Mouse (Mus musculus) intestine, embryonic 15.5 days (tissue): Measurements from ENCODE around the gene Zim1. TPM values are rescaled to one million over a fixed set of nuclear protein-coding genes. Genes with fewer than 3 reads are reported as not detected.

Experiments
- ATAC-seq: fragments of 200-750 bp; cut with Nextera tagmentation; 2 replicates; pipeline ENCODE4 v1.8.0; 2017; ENCODE audit warnings: moderate TSS enrichment, moderate library complexity
- H3K27ac ChIP-seq: fragments of 300-500 bp; sonication (generic); 2 replicates; pipeline ENCODE4 v1.5.1; 2015; ENCODE audit warnings: mild to moderate bottlenecking, inconsistent platforms
- H3K27me3 ChIP-seq: fragments of 300-500 bp; sonication (generic); replicated peaks from 2 replicates; pipeline ENCODE4 v1.6.1; 2015; ENCODE audit warnings: inconsistent platforms
- H3K36me3 ChIP-seq: fragments of 300-500 bp; sonication (generic); 2 replicates; pipeline ENCODE4 v1.6.1; 2015; ENCODE audit warnings: inconsistent platforms
- H3K4me1 ChIP-seq: fragments of 300-500 bp; sonication (generic); replicated peaks from 2 replicates; pipeline ENCODE4 v1.6.1; 2015; ENCODE audit warnings: inconsistent platforms
- H3K4me2 ChIP-seq: fragments of 300-500 bp; sonication (generic); replicated peaks from 2 replicates; pipeline ENCODE4 v1.6.1; 2015; ENCODE audit warnings: mild to moderate bottlenecking, inconsistent platforms
- H3K4me3 ChIP-seq: fragments of 300-500 bp; sonication (generic); replicated peaks from 2 replicates; pipeline ENCODE4 v1.5.1; 2015; ENCODE audit warnings: inconsistent platforms
- H3K9ac ChIP-seq: fragments of 300-500 bp; sonication (generic); 2 replicates; pipeline ENCODE4 v1.6.1; 2015; ENCODE audit warnings: inconsistent platforms
- H3K9me3 ChIP-seq: fragments of 300-500 bp; sonication (generic); 2 replicates; pipeline ENCODE4 v1.6.1; 2016; ENCODE audit warnings: inconsistent platforms
- WGBS: fragments of 180-500 bp; shearing (Covaris S2); methylation state at CpG from one replicate; pipeline ENCODE4 v1.1.7; 2015; 5-methylcytosine and 5-hydroxymethylcytosine counted together
- polyA plus RNA-seq: library from polyadenylated mRNA; unstranded; fragments of >200 nt; fragmentation: Nextera tagmentation; extraction: Ambion mirVana; gene quantifications from 2 replicates; pipeline ENCODE4 v1.2.1, GENCODE M21; 2015

Zim1 gene
- polyA plus RNA-seq, 1 experiment from 2014 or later: 4.6 TPM

DNA sequence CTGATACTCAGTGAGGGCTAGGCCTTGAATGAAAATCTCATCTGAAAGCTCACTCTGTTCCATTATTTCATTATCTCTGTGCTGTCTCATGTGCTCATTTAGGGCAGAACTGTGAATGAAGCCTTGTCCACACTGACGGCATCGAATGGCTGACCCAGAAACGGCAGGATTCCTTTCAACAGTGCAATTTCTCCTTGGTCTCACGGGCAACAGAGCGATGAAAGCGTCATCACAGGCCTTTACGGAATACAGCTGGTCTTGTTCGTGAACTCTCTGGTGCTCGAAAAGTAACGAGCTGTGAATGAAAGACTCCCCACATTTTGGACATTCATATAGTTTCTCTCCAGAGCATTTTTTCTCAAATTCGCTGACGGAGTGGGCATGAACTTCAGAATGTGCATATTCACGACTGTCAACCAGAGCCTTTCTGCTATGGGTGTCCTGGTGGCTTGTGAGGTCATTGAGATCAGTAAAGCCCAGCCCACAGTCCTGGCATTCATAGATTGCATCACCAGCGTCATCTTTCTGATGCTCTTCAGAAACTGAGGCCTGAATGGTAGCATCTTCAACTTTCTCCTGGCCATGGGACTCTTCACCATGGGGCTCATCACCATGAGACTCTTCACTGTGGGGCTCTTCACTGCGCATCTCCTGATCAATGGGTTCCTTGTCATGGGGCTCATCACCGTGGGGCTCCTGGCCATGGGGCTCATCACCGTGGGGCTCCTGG is 12.4 kb upstream of the Zim1 start:
- 88% methylated on average over 17 of the region's 17 CpGs for WGBS
- Histone ChIP-seq H3K4me1 (no peaks in the 10 kb centered on the region), H3K9me3 (no peaks in the 10 kb centered on the region), H3K27me3 (no peaks in the 10 kb centered on the region), H3K27ac (no peak overlapping the region), H3K36me3 (peaks cover 11% of the 10 kb centered on the region; the same call in 1 of the 2 replicates), H3K9ac (no peak overlapping the region), H3K4me3 (no peak overlapping the region), H3K4me2 (no peak overlapping the region)
- no peak for ATAC-seq

DNA sequence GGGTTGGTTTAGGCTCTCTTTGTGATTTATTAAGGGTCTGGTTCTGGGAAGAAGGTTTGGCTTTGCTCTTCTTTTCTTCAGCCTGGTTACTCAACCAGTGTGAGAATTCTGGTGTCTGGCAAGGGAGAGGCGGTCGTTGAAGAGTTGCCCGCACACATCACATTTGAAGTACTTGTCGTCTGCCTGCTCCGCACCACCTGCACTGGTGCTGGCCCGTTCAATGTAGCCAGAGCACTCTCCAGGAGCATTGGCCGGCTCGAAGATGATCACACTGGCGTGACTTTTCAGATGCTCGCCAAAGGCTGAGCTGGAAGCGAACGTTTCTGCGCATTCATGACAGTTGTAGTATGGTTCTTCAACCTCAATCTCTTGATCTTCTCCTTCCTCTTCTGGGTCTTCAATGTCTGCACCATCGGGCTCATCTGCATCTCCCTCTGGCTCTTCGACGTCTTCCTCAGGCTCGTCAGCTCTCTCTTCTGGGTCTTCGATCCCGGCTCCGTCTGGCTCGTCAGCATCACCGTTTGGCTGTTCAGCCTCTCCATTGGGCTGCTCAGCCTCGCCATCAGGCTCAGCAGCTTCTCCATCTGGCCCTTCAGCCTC is 11.3 kb upstream of the Zim1 start:
- Histone ChIP-seq H3K27me3 (no peaks in the 10 kb centered on the region), H3K9me3 (no peaks in the 10 kb centered on the region), H3K27ac (no peak overlapping the region), H3K4me1 (no peaks in the 10 kb centered on the region), H3K9ac (no peak overlapping the region), H3K4me2 (no peak overlapping the region), H3K36me3 (peaks cover 11% of the 10 kb centered on the region; the same call in 1 of the 2 replicates), H3K4me3 (no peak overlapping the region)
- WGBS: 93% methylated on average over 23 of the region's 23 CpGs
- no peak for ATAC-seq

DNA sequence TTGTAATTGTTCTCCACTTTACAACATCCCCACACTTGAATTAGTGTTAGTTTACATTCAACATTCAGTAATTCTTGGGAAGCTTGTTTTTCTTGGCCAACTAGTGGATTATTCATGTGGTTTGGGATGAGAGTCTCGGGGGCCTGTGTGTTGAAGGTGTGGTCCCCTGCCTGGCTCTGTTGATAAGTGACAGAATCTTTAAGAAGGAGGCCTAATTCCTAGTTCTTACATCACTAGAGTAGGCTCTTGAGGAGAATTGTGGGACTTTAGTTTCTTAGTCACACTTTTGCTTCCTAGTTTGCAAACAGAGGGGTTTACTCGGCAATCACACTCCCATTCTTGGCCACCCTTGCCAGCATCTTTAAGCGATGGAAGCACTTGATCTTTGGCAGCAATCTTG is 3.0 kb upstream of the Zim1 start:
- H3K9me3 ChIP-seq: no peaks in the 10 kb centered on the region
- no peaks in the 10 kb centered on the region for H3K36me3 ChIP-seq
- no peaks in the 10 kb centered on the region for H3K27me3 ChIP-seq
- 67% methylated on average over 3 of the region's 3 CpGs for WGBS
- no peak overlapping the region for H3K9ac ChIP-seq
- no peaks in the 10 kb centered on the region for H3K4me1 ChIP-seq
- no peak for ATAC-seq
- no peak overlapping the region for H3K27ac ChIP-seq
- H3K4me2 ChIP-seq: no peak overlapping the region
- no peak overlapping the region for H3K4me3 ChIP-seq

DNA sequence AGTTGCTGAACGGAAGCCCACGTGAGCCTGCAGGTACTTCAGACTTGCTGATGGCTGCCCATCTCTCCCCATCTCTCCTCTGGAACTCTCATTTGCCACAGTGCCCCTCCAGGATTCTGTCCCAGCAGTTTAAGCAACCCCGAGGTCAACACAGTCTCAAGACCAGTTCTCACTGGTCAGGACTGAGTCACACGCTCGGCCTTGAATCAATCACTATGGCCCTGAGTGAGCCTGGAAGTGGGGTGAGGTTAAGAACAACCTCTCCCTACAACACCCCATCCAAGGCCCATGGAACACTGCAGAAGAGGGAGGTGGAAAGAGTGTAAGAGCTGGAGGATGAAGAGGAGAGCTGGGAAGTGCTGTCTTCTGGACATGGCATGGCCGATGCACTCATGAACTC is 10.7 kb downstream of the Zim1 start:
- Histone ChIP-seq H3K9me3 (no peaks in the 10 kb centered on the region), H3K4me2 (no peak overlapping the region), H3K36me3 (no peaks in the 10 kb centered on the region), H3K4me1 (no peaks in the 10 kb centered on the region), H3K27me3 (no peaks in the 10 kb centered on the region), H3K4me3 (no peak overlapping the region), H3K9ac (no peak overlapping the region), H3K27ac (no peak overlapping the region)
- WGBS: 93% methylated on average over 6 of the region's 6 CpGs
- no peak for ATAC-seq

DNA sequence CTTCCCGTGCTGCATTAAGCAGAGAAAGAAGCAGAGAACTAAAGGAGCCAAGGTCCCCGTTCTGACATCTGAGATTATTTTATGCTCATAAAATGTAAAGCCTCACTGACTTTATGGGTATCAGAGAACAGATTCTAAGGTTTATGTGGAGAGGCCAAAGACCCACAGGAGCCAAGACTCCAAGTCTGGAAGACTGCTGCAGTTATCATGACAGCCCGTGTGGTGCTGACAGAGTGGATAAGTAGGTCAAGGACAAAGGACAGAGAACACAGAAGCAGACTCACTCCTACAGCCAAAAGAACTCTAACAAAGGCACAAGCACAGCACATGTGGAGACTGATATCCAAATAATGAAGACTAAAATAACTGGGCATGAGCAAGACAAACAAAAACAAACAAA is 29.5 kb downstream of the Zim1 start:
- Histone ChIP-seq H3K4me3 (no peak overlapping the region), H3K4me2 (no peak overlapping the region), H3K36me3 (no peaks in the 10 kb centered on the region), H3K9ac (no peak overlapping the region), H3K9me3 (no peaks in the 10 kb centered on the region), H3K27me3 (no peaks in the 10 kb centered on the region), H3K4me1 (no peaks in the 10 kb centered on the region), H3K27ac (no peak overlapping the region)
- no peak for ATAC-seq
- WGBS: 65% methylated on average over 3 of the region's 3 CpGs

DNA sequence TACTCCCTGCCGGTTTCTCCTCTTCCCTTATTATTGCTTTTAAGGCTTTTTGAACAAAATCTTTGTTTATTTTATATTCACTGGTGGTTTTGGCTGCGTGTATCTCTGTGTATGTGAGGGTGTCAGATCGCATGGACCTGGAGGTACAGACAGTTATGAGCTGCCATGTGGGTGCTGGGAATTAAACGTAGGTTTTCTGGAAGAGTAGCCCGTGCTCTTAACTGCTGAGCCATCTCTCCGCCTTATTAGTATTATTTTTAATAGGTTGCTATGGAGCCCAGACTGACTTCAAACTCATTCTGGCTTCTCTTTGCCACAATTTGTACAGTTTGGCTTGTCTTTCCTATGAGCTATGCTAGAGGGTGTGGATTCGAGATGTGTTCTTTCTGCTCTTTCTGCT is 32.8 kb downstream of the Zim1 start:
- no peak overlapping the region for H3K4me3 ChIP-seq
- WGBS: 63% methylated on average over 7 of the region's 7 CpGs
- no peak for ATAC-seq
- no peaks in the 10 kb centered on the region for H3K4me1 ChIP-seq
- H3K9me3 ChIP-seq: no peaks in the 10 kb centered on the region
- H3K27me3 ChIP-seq: no peaks in the 10 kb centered on the region
- no peaks in the 10 kb centered on the region for H3K36me3 ChIP-seq
- H3K4me2 ChIP-seq: no peak overlapping the region
- no peak overlapping the region for H3K9ac ChIP-seq
- H3K27ac ChIP-seq: no peak overlapping the region

DNA sequence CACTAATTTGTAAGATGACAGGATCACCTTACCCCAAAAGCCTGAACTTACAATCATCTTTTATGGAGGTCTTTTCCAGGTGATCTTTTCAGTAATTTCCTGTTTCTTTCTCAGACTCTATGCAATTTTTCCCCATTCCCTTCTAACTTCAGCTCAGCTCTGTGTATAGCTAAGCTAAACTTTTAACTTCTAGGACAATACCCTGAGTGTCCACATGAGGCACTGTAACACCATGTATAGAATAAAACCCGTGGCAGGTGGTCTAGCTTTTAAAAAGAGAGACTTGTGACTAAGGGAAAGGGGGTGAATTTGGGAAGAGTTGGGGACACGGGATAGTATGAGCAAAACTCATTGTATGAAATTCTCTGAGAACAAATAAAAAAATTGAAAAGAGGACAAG is 36.6 kb downstream of the Zim1 start:
- no peaks in the 10 kb centered on the region for H3K27me3 ChIP-seq
- H3K4me3 ChIP-seq: no peak overlapping the region
- no peak overlapping the region for H3K27ac ChIP-seq
- H3K4me1 ChIP-seq: no peaks in the 10 kb centered on the region
- ATAC-seq: no peak
- H3K9me3 ChIP-seq: no peaks in the 10 kb centered on the region
- no peak overlapping the region for H3K4me2 ChIP-seq
- no peaks in the 10 kb centered on the region for H3K36me3 ChIP-seq
- 24% methylated on average over 2 of the region's 2 CpGs for WGBS
- no peak overlapping the region for H3K9ac ChIP-seq

DNA sequence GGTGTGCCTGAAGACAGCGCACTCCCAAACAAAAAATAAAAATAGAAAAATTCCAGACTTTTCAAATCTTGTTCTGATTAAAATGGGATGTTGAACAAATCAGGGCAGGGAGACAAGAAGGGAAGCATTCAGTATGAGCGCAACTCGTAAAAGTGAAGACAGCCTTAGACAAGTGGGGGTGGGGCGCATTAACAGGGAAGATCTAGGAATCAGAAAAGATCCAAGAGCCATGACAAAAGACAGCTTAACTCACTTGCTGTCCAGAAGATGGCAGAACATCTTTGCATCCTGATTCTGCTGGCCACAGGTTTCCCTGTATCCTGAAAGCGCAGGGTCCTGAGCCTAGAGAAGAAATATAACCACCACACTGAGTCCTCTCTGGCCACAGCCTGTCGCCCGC is 37.6 kb downstream of the Zim1 start:
- H3K27me3 ChIP-seq: no peaks in the 10 kb centered on the region
- no peak overlapping the region for H3K4me3 ChIP-seq
- no peaks in the 10 kb centered on the region for H3K36me3 ChIP-seq
- H3K4me2 ChIP-seq: no peak overlapping the region
- ATAC-seq: no peak
- no peaks in the 10 kb centered on the region for H3K4me1 ChIP-seq
- H3K9ac ChIP-seq: no peak overlapping the region
- WGBS: 91% methylated on average over 7 of the region's 7 CpGs
- no peak overlapping the region for H3K27ac ChIP-seq
- H3K9me3 ChIP-seq: no peaks in the 10 kb centered on the region

DNA sequence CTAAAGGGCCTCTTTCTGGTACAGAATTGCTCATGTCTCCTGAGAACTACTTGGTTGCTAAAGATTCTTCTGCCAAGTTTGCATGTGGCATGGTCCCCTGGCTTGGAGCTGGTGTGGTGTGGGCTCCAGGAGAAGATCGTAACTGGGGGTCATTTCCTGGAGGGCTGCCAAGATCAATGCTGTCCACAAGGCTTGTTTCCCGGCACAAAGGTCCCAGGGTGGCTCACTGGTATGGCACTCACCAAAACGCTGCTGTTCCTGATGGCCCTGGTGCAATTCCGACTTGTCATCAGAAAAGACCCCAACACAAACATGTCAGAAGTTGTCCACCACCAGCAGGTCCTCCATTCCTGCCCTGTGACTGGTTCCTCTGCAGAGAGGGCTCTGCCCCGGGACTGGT is 44.1 kb downstream of the Zim1 start:
- Histone ChIP-seq H3K9ac (no peak overlapping the region), H3K4me3 (no peak overlapping the region), H3K27me3 (no peaks in the 10 kb centered on the region), H3K27ac (no peak overlapping the region), H3K9me3 (no peaks in the 10 kb centered on the region), H3K36me3 (no peaks in the 10 kb centered on the region), H3K4me2 (no peak overlapping the region), H3K4me1 (no peaks in the 10 kb centered on the region)
- 73% methylated on average over 5 of the region's 5 CpGs for WGBS
- no peak for ATAC-seq

DNA sequence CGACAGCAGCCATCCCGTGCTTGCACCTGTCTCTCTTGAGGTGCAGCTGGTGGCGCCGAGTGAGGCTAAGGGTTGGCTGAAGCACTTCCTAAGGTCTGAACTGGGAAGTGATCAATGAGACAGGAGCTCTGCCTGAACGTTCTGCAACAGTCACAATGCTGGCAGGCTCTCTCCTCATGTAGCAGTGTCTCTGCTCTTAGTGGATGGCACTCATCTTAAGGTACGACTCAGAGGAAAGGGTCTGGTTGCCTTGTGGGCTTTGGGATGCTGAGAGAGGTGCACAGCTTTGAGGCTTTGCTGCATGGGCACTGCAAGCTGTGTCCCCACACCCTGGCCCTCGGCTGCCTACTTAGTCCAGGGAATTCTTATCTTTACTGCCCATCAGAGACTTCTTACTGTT is 45.0 kb downstream of the Zim1 start:
- WGBS: 71% methylated on average over 7 of the region's 7 CpGs
- H3K27ac ChIP-seq: no peak overlapping the region
- H3K27me3 ChIP-seq: no peaks in the 10 kb centered on the region
- no peak overlapping the region for H3K4me3 ChIP-seq
- no peaks in the 10 kb centered on the region for H3K4me1 ChIP-seq
- H3K9ac ChIP-seq: no peak overlapping the region
- H3K9me3 ChIP-seq: no peaks in the 10 kb centered on the region
- H3K36me3 ChIP-seq: no peaks in the 10 kb centered on the region
- no peak for ATAC-seq
- no peak overlapping the region for H3K4me2 ChIP-seq

DNA sequence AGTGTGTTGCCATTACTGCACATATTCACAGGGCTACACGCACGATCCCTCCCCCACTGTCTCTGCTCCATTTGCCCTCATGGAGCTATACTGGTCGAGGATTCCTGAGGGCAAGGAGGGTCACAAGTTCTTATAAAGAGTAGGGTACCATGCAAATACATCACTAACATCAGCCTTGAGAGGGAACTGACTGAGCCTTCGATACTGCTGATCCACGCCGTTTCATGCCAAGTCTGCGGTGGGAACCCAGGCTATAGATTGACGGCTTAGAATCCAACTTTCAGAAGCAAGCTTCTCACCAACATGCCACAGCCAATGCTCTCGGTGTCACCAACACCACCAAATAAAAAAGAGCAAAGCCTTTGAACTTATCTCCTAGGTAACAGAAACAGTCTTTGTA is 45.7 kb downstream of the Zim1 start:
- H3K36me3 ChIP-seq: no peaks in the 10 kb centered on the region
- H3K4me1 ChIP-seq: no peaks in the 10 kb centered on the region
- H3K9ac ChIP-seq: no peak overlapping the region
- ATAC-seq: no peak
- WGBS: 91% methylated on average over 9 of the region's 9 CpGs
- no peak overlapping the region for H3K4me3 ChIP-seq
- no peak overlapping the region for H3K4me2 ChIP-seq
- H3K27ac ChIP-seq: no peak overlapping the region
- no peaks in the 10 kb centered on the region for H3K9me3 ChIP-seq
- H3K27me3 ChIP-seq: no peaks in the 10 kb centered on the region

DNA sequence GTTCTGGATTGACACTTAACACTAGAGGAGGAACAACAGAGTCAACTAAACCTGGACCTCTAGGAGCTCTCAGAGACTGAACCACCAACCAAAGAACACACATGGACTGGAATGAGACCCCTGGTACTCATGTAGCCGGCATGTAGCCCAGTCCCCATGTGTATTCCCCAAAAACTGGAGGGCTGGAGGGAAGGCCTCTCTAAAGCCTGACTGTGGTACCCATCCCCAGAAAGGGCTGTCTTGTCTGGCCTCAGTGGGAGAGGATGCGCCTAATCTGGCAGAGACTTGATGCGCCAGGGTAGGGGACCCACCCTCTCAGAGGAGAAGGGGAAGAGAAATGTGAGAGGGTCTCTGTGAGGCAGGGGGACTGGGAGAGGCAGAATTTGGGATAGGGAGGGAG is 50.4 kb downstream of the Zim1 start:
- WGBS: 93% methylated on average over 3 of the region's 3 CpGs
- H3K4me2 ChIP-seq: no peak overlapping the region
- H3K27me3 ChIP-seq: no peaks in the 10 kb centered on the region
- H3K9ac ChIP-seq: no peak overlapping the region
- H3K9me3 ChIP-seq: no peaks in the 10 kb centered on the region
- ATAC-seq: no peak
- no peaks in the 10 kb centered on the region for H3K4me1 ChIP-seq
- no peak overlapping the region for H3K27ac ChIP-seq
- no peak overlapping the region for H3K4me3 ChIP-seq
- H3K36me3 ChIP-seq: no peaks in the 10 kb centered on the region

DNA sequence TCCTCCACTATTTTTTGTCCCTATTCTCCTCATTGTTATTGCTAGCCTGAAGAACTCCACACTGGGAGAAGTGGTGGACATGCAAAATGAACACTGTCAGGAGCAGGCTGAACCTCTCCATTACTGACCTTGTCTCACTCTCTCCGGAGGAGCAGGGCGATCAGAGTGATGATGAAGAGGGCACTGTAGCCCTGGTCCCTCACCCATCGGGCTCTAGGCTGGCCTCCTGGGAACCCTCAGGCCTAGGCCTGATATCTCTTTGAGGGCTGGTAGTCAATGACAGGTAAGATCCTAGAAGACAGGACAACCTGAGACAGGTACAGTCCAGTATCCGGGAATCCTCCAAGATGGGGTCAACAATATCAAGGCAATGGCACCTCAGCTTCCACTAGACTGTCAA is 58.2 kb downstream of the Zim1 start:
- no peak overlapping the region for H3K9ac ChIP-seq

More for the DNA sequence above, 58.2 kb downstream of the Zim1 start:
- no peak for ATAC-seq
- H3K9me3 ChIP-seq: no peaks in the 10 kb centered on the region
- no peak overlapping the region for H3K27ac ChIP-seq
- H3K4me2 ChIP-seq: no peak overlapping the region
- 92% methylated on average over 4 of the region's 4 CpGs for WGBS
- no peaks in the 10 kb centered on the region for H3K27me3 ChIP-seq
- H3K4me1 ChIP-seq: no peaks in the 10 kb centered on the region
- no peak overlapping the region for H3K4me3 ChIP-seq
- H3K36me3 ChIP-seq: no peaks in the 10 kb centered on the region
